Mouse (Mus musculus) adrenal gland, postnatal 14 days (tissue): ENCODE data around the gene Rsg1. TPM values are rescaled to one million over a fixed set of nuclear protein-coding genes. Genes with fewer than 3 reads are reported as not detected.

Source experiments
- total RNA-seq: library from RNA; stranded (reverse); gene quantifications from 2 replicates; pipeline ENCODE4 v1.2.3, GENCODE M21; 2021

Gene Rsg1
- total RNA-seq, 1 experiment from 2014 or later = 1.1 TPM

Other genes with a start within 250 kb of the Rsg1 start
- 28.7 and 37.1 TPM in 2 replicates for gene Atp13a2, start 227.1 kb upstream of the Rsg1 start, total RNA-seq
- 26.0 and 28.6 TPM in 2 replicates for gene Mfap2, start 203.5 kb upstream of the Rsg1 start, total RNA-seq
- 7.1 and 9.8 TPM in 2 replicates for gene Crocc, start 153.4 kb upstream of the Rsg1 start, total RNA-seq
- 45.5 and 56.4 TPM in 2 replicates for gene Necap2, start 135.6 kb upstream of the Rsg1 start, total RNA-seq
- not detected in 2 replicates for gene Spata21, start 125.6 kb upstream of the Rsg1 start, total RNA-seq
- 105 and 107 TPM in 2 replicates for gene Szrd1, start 74.2 kb upstream of the Rsg1 start, total RNA-seq
- 21.7 and 23.5 TPM in 2 replicates for gene Fbxo42, start 66.0 kb upstream of the Rsg1 start, total RNA-seq
- 35.9 and 36.8 TPM in 2 replicates for gene Arhgef19, start 25.5 kb downstream of the Rsg1 start, total RNA-seq
- gene Epha2, start 87.3 kb downstream of the Rsg1 start, total RNA-seq = 18.8 and 19.4 TPM in 2 replicates
- gene Fam131c, start 154.3 kb downstream of the Rsg1 start, total RNA-seq = 11.0 and 16.9 TPM in 2 replicates
- not detected in 2 replicates for gene Clcnka, start 184.8 kb downstream of the Rsg1 start, total RNA-seq
- gene Clcnkb, start 202.1 kb downstream of the Rsg1 start, total RNA-seq = not detected in 2 replicates
- 0.19 and 1.5 TPM in 2 replicates for gene Hspb7, start 206.8 kb downstream of the Rsg1 start, total RNA-seq
- gene Srarp, start 222.1 kb downstream of the Rsg1 start, total RNA-seq = not detected in 2 replicates
- 17.0 and 19.4 TPM in 2 replicates for gene Zbtb17, start 230.7 kb downstream of the Rsg1 start, total RNA-seq